Mouse (Mus musculus): ENCODE data around the gene Cacna1g. TPM values are rescaled to one million over a fixed set of nuclear protein-coding genes. Genes with fewer than 3 reads are reported as not detected.

The Cacna1g gene
- total RNA-seq (2017): not detected in 2 replicates

DNA sequence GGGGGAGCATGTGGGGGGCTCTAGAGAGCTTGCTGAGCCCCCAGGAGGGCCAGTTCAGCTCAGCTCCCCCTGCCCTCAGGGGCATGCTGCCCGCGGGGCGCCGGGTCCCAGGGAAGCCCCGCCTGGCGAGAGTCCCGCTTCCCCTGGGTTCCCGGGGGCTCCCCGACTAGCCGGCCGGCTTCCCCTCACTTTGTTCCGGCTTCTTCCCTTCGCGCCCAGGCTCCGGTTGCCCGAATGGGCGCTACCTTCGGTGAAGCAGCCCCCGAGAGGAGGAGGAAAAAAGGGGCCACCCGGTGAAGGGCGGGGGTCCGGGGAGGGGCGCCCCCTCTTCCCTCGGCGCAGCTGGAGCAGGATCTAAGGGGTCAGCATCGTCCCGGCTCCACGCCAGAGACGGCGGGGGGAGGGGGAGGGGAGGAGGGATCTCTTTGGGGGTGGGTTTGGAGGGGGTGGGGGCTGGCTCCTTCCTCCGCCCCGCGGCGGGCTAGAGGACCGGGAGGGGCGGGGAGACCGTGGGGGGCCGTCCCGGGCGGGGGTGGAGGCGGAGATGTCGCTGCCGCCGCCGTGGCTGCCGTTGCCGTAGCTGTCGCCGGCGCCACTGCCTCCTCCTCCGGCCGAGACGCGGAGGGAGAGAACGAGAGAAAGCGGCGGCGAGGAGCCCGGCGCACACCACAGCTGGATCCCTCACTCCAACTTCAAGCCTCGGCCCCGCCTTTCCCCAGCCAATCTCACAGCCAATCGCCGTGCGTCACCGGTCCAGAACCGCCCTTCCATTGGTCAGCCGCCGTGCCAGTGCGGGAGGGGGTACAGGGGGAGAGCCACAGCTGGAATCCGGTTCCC, at the start of gene Cacna1g:
Gene Cacna1g (minus strand): TSS at position 492 of the 837 bp plus-strand sequence.
- no peak for ATAC-seq (ENCODE audit: extremely low read depth, insufficient number of reproducible peaks, low FRiP score, poor library complexity, severe bottlenecking)

- ATAC-seq (ENCODE audit: extremely low read depth, insufficient number of reproducible peaks, low FRiP score, poor library complexity, severe bottlenecking): no peak
Observed at GRCm38 (mm10) chr11:94521219-94521843, 47.3 kb upstream of the Cacna1g start, which contains the start of gene Mycbpap. TSS of gene Mycbpap (minus strand) at chr11:94521742.

GRCm38 (mm10) chr11:94513452-94513851, 39.5 kb upstream of the Cacna1g start:
- ATAC-seq (ENCODE audit: extremely low read depth, insufficient number of reproducible peaks, low FRiP score, poor library complexity, severe bottlenecking): no peak

- ATAC-seq (ENCODE audit: extremely low read depth, insufficient number of reproducible peaks, low FRiP score, poor library complexity, severe bottlenecking): no peak
Observed at GRCm38 (mm10) chr11:94508976-94509375, 35.0 kb upstream of the Cacna1g start.

DNA sequence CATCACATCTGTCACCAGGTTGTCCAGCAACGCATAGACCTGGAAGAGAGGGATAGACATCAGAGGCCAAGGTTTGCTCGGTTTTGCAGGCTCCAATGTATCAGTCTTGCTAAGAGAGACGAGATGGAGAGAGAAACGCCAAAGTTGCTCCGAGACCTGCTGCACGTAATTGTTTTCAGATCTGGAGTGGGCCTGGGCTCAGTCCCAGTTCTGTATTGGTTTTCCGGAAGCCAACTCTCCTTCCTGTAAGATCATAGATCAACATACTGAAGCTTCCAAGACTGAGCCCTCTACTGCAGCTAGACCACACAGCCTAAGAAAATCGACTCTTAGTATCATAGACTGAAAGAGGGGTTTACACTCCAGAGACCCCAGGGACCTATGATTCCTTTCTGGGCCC, 27.5 kb upstream of the Cacna1g start:
- ATAC-seq (ENCODE audit: extremely low read depth, insufficient number of reproducible peaks, low FRiP score, poor library complexity, severe bottlenecking): no peak

GRCm38 (mm10) chr11:94500362-94500761, 26.4 kb upstream of the Cacna1g start:
- ATAC-seq (ENCODE audit: extremely low read depth, insufficient number of reproducible peaks, low FRiP score, poor library complexity, severe bottlenecking): no peak

DNA sequence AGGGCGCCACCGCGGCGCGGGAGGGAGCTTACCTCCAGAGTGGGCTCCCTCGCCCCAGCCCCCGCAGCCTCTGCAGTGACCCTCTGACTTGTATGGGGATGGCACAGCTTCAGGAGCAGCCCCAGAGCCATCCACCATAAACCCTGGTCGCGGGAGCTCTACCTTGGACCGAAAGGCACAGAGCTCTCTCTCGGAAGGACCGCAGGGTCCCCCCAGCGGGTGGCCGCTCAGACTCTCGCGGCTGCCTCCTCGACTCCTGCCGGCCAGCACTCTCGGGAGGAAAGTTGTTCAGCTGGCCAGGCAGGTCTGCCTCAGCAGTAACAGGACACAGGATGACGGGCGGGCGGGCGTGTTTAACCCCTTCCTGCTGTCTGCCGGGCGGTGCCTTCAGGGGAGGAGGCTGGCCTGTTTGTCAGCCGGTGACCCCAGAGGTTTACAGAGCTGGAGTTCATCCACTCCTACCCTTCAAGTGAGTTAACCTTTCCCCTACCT, 25.7 kb upstream of the Cacna1g start, which contains the start of gene Epn3:
Gene Epn3 (minus strand): TSS at position 314 of the 492 bp plus-strand sequence.
- no peak for ATAC-seq (ENCODE audit: extremely low read depth, insufficient number of reproducible peaks, low FRiP score, poor library complexity, severe bottlenecking)

GRCm38 (mm10) chr11:94499035-94499434, 25.0 kb upstream of the Cacna1g start:
- ATAC-seq (ENCODE audit: extremely low read depth, insufficient number of reproducible peaks, low FRiP score, poor library complexity, severe bottlenecking): no peak

GRCm38 (mm10) chr11:94498093-94498996, 24.3 kb upstream of the Cacna1g start:
- ATAC-seq (ENCODE audit: extremely low read depth, insufficient number of reproducible peaks, low FRiP score, poor library complexity, severe bottlenecking): no peak

DNA sequence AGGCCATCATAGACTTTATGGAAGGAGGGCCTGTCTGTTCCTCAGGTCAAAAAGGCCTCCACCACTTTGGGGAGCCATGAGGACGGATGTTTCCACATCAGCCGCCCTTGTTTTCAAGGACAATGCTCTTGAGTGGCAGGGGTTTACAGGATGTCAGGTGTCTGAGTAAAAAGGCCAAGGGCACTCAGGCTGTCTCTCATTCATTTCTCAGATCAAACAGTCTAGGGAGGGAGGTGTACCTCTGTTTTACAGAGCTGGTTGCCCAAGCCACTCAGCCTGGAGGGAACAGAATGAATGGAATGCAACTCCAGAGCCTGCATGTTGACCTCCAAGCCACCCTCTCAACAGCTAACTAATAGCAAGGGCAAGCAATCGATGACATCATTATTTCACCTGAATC, 21.4 kb upstream of the Cacna1g start:
- ATAC-seq (ENCODE audit: extremely low read depth, insufficient number of reproducible peaks, low FRiP score, poor library complexity, severe bottlenecking): no peak

GRCm38 (mm10) chr11:94491749-94492099, 17.7 kb upstream of the Cacna1g start:
- no peak for ATAC-seq (ENCODE audit: extremely low read depth, insufficient number of reproducible peaks, low FRiP score, poor library complexity, severe bottlenecking)

GRCm38 (mm10) chr11:94491035-94491748, 17.2 kb upstream of the Cacna1g start:
- ATAC-seq (ENCODE audit: extremely low read depth, insufficient number of reproducible peaks, low FRiP score, poor library complexity, severe bottlenecking): no peak

DNA sequence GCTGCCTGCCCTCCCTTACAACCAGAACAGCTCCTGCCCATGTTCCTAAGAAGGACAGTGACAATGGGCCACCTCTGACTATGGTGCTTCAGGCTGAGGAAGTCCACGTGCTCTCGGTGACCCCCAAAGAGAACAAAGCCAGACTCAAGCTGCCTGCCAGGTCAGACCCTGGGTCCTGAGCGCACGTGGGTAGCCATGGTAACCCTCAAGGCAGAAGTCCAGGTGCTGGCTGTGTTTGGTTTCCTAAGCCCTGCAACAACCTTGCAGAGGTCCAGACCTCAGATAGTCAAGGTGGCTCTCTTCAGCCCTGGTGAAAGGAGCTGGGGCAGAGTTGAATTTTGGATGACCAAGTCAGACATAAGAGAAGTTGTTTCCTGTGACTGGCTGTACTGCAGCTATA, 15.7 kb upstream of the Cacna1g start:
- ATAC-seq (ENCODE audit: extremely low read depth, insufficient number of reproducible peaks, low FRiP score, poor library complexity, severe bottlenecking): no peak

- ATAC-seq (ENCODE audit: extremely low read depth, insufficient number of reproducible peaks, low FRiP score, poor library complexity, severe bottlenecking): no peak
Observed at GRCm38 (mm10) chr11:94488767-94489533, 15.0 kb upstream of the Cacna1g start.

- ATAC-seq (ENCODE audit: extremely low read depth, insufficient number of reproducible peaks, low FRiP score, poor library complexity, severe bottlenecking): no peak
Observed at GRCm38 (mm10) chr11:94486001-94486400, 12.0 kb upstream of the Cacna1g start, which contains the start of gene Spata20. TSS of gene Spata20 (minus strand) at chr11:94486179.

- no peak for ATAC-seq (ENCODE audit: extremely low read depth, insufficient number of reproducible peaks, low FRiP score, poor library complexity, severe bottlenecking)
Observed at GRCm38 (mm10) chr11:94485223-94485622, 11.2 kb upstream of the Cacna1g start.

GRCm38 (mm10) chr11:94484636-94485035, 10.6 kb upstream of the Cacna1g start:
- no peak for ATAC-seq (ENCODE audit: extremely low read depth, insufficient number of reproducible peaks, low FRiP score, poor library complexity, severe bottlenecking)

DNA sequence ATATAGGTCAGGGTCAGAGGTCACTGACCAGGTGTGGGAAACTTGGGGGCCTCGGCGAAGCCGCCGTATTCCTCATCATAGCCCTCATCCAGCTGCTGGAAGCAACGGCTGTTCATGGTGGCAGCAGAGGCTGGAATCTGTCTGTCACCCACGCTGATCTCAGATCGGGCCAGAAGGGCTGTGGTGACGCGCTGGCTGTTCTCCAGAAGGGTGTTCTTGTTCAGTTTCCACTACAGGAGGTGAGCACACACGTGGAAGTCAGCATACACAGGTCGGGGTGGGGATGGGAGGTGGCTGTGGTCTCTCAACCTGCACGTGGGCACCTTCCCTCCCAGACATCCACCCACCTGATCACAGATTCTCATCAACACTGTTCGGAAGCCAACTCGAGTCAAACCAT, 9.9 kb upstream of the Cacna1g start:
- no peak for ATAC-seq (ENCODE audit: extremely low read depth, insufficient number of reproducible peaks, low FRiP score, poor library complexity, severe bottlenecking)
